Mouse (Mus musculus) heart, adult 2 months (tissue): ENCODE measurements at regions not wholly inside any gene's neighbourhood (a gene's known extent, or its start where the extent isn't known, plus 50 kb on each side); places are given as distances from the start of the nearest gene placed in this dataset.

Source experiments
- CTCF ChIP-seq: fragments of 200-600 bp; IDR thresholded peaks from 2 replicates; pipeline ENCODE4 v1.8.1; 2022; ENCODE audit warnings: antibody characterized with exemption, mild to moderate bottlenecking, moderate library complexity
- EP300 ChIP-seq: fragments of 200-500 bp; IDR thresholded peaks from 2 replicates; pipeline ENCODE4 v1.6.1; 2011; ENCODE audit warnings: low read depth, low read length, control low read depth; ENCODE audit not compliant: insufficient read depth
- POLR2A ChIP-seq: fragments of 200-500 bp; IDR thresholded peaks from 2 replicates; pipeline ENCODE4 v1.6.1; 2011; ENCODE audit warnings: mild to moderate bottlenecking, low read depth, low read length, control low read depth; ENCODE audit not compliant: insufficient read depth

DNA sequence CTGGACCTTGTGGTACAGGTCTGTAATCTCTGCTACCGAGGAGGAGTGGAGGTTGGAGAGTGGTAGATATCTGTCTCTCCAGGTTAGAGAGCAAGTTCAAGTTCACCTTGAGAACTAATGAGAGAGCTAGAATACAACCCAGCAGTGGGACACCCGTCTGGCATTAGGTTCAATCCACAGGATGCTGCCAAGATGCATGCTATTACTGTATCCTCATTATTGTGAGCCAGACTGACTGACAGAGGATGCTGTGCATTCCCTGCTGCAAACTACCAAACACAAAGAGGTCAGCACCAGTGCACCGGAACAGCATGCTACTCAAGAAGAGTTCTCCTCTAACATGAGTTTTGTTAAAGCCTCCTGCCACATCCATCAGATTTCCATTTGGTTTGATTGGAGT lies 253.6 kb upstream of the Tram1l1 start:
- TF ChIP-seq CTCF (no peak), EP300 (no peak), POLR2A (no peak)
